Mouse (Mus musculus) gastrocnemius, adult 2 months (tissue): ENCODE results near the gene Gm13889. TPM values are rescaled to one million over a fixed set of nuclear protein-coding genes. Genes with fewer than 3 reads are reported as not detected.

ENCODE experiments used
- DNase-seq: peaks from one replicate; pipeline ENCODE4 v3.0.0; 2022
- H3K27ac ChIP-seq: fragments of 200-600 bp; 2 replicates; pipeline ENCODE4 v1.8.1; 2022; ENCODE audit warnings: mild to moderate bottlenecking
- H3K4me3 ChIP-seq: fragments of 200-600 bp; 2 replicates; pipeline ENCODE4 v1.8.1; 2022; ENCODE audit warnings: mild to moderate bottlenecking, moderate library complexity
- CTCF ChIP-seq: fragments of 200-600 bp; IDR thresholded peaks from 2 replicates; pipeline ENCODE4 v1.8.1; 2022; ENCODE audit warnings: antibody characterized with exemption, mild to moderate bottlenecking, moderate library complexity
- intact Hi-C: fragments of 180-260 bp; cut with DNase I; formaldehyde crosslinking; loops from one replicate; pipeline ENCODE4 v1.15.1; 2025
- total RNA-seq, 2 experiments: library from RNA; stranded (reverse); gene quantifications; 2 replicates each; pipeline ENCODE4 v1.2.3; 2021

Gene Gm13889
- total RNA-seq, 2 experiments from 2014 or later = 4.1 to 6.1 TPM

- peak overlapping the region; percentile 63 for H3K27ac ChIP-seq
- peak overlapping the region; percentile 74 for H3K4me3 ChIP-seq
- intact Hi-C loops = no loop called here
- TF ChIP-seq CTCF = peak; percentile 40
- peak; percentile 60 for DNase-seq
Observed at GRCm38 (mm10) chr2:93976436-93977252, 19.6 kb upstream of the Gm13889 start.

GRCm38 (mm10) chr2:93975526-93976435 is 18.8 kb upstream of the Gm13889 start:
- intact Hi-C loops = no loop called here
- Histone ChIP-seq H3K27ac (peak overlapping the region; percentile 63), H3K4me3 (peak overlapping the region; percentile 74)
- no peak for DNase-seq
- TF ChIP-seq CTCF = no peak

- TF ChIP-seq CTCF = no peak
- H3K4me3 ChIP-seq = no peak overlapping the region
- intact Hi-C loops = no loop called here
Observed at GRCm38 (mm10) chr2:93975041-93975440, 18.0 kb upstream of the Gm13889 start.

DNA sequence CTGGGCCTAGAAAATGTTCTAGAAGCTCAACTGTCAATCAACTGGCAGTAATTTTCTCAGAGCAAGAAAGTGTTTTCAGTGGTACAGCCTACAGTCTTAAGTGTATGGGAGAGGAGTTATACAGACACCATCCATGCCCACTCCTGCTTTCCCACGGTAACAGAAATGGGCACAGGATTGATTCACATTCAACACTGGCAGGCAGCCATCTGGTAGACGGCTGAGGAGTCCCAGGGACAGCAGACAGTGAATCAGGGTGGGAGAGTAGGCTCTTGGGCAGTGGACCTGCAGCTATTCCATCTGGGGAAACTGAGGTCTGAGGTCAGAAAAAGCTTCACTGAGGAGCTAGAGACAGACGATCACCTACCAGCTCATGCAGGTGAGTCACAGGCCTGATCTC is 14.6 kb upstream of the Gm13889 start:
- Histone ChIP-seq H3K27ac (no peak overlapping the region), H3K4me3 (no peak overlapping the region)
- no peak for TF ChIP-seq CTCF
- no peak for DNase-seq
- intact Hi-C loops = no loop called here

More at GRCm38 (mm10) chr2:93975041-93975440, 18.0 kb upstream of the Gm13889 start:
- DNase-seq = no peak
- no peak overlapping the region for H3K27ac ChIP-seq

GRCm38 (mm10) chr2:93964494-93965160 is 7.6 kb upstream of the Gm13889 start:
- TF ChIP-seq CTCF = no peak
- no peak overlapping the region for H3K27ac ChIP-seq
- no peak overlapping the region for H3K4me3 ChIP-seq
- intact Hi-C loops = no loop called here
- DNase-seq = no peak

- Histone ChIP-seq H3K27ac (no peak overlapping the region), H3K4me3 (no peak overlapping the region)
- no peak for TF ChIP-seq CTCF
- DNase-seq = no peak
- intact Hi-C loops = no loop called here
Observed at GRCm38 (mm10) chr2:93963802-93964201, 6.8 kb upstream of the Gm13889 start.

DNA sequence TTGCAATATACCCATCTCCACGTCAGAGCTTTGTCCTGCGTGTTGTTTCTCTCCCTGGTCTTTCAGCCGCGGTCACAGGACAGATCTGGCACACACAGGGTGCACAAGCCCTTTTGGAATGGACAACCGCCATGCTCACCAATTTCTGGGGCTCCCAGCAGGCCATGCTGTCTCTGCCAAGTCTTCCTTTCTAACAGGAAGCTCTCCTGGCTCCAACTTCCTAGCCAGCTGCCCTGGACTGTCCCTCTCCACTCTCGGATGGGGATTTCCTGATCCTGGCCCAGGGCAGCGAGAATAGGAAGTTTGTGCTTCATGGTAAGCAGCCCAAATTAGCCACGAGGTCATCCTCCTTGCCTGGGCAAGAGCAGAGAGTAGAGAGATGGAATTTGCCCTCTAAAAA is 4.7 kb upstream of the Gm13889 start:
- no peak overlapping the region for H3K4me3 ChIP-seq
- H3K27ac ChIP-seq = peak overlapping the region; percentile 65
- peak; percentile 57 for DNase-seq
- no peak for TF ChIP-seq CTCF
- intact Hi-C loops = no loop called here

- intact Hi-C loops = no loop called here
- Histone ChIP-seq H3K27ac (no peak overlapping the region), H3K4me3 (no peak overlapping the region)
- no peak for DNase-seq
- TF ChIP-seq CTCF = no peak
Observed at GRCm38 (mm10) chr2:93959346-93959745, 2.3 kb upstream of the Gm13889 start.

GRCm38 (mm10) chr2:93958216-93958615 is 1.2 kb upstream of the Gm13889 start:
- H3K4me3 ChIP-seq = no peak overlapping the region
- H3K27ac ChIP-seq = no peak overlapping the region
- DNase-seq = no peak
- no peak for TF ChIP-seq CTCF
- intact Hi-C loops = no loop called here

DNA sequence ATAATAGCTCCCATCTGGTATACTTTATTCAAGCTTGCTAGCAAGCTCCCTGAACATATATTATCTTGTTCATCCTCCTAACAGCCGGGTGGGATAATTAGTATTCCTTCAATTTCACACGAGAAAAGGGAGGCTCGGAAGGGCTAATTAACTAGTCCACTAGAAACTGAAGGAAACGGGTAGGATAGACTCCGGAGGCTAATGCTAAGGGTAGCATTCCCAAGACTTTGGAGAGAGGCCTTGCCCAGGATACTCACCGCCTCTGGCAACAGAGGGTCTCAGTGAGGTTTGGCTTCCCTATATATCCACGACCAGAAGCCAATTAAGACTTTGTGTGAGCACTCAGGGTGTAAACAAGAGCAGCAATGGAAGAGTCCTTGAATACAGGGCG is 779 bp upstream of the Gm13889 start:
- H3K27ac ChIP-seq = peak overlapping the region; percentile 80; the same call in 1 of the 2 replicates
- no peak for DNase-seq
- intact Hi-C loops = no loop called here
- no peak for TF ChIP-seq CTCF
- no peak overlapping the region for H3K4me3 ChIP-seq

- DNase-seq = peak; percentile 69
- intact Hi-C loops = no loop called here
- H3K27ac ChIP-seq = peak overlapping the region; percentile 80
Observed at GRCm38 (mm10) chr2:93956331-93956801, 635 bp downstream of the Gm13889 start.

DNA sequence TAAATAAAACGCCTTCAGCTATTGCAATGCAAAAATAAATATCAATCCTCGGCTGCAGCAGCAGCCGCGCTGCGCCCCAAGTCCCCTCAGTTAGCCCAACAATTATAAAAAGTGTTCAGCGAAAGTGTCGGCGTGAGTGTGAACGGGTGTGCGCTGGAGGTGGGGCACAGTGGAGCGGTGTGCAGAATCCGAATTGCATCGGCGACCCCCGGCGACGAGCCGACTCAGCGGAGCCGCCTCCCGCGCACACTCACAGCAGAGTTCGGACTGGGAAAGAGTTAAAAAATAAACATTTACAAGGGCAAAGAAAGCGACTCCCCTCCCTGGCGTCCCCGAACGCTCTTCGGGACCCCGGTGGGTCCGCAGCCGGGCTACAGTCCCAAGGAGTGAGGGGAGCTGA is 1.1 kb downstream of the Gm13889 start:
- H3K27ac ChIP-seq = peak overlapping the region; percentile 80
- H3K4me3 ChIP-seq = peak overlapping the region; percentile 81
- DNase-seq = no peak
- intact Hi-C loops = loop anchor here (2.0 kb wide), 1 partner anchor 45 kb away; no protein-coding TSS in a partner anchor
- TF ChIP-seq CTCF = no peak

More at GRCm38 (mm10) chr2:93956331-93956801, 635 bp downstream of the Gm13889 start:
- peak overlapping the region; percentile 81 for H3K4me3 ChIP-seq
- no peak for TF ChIP-seq CTCF
